Mouse (Mus musculus): Measurements from ENCODE around the gene Cgref1. TPM values are rescaled to one million over a fixed set of nuclear protein-coding genes. Genes with fewer than 3 reads are reported as not detected.
A peak's percentile ranks its signal among the peaks of the same experiment; 100 is the strongest.

Gene Cgref1
- polyA plus RNA-seq, 1 experiment from 2014 or later = 62.4 TPM

- H3K9ac ChIP-seq = no peak overlapping the region
- H3K4me3 ChIP-seq (replicated peaks; ENCODE audit: low read length) = peak overlapping the region; percentile 12; the same call in 1 of the 2 replicates
- H3K27ac ChIP-seq = no peak overlapping the region
- no peaks in the 10 kb centered on the region for H3K36me3 ChIP-seq (replicated peaks; ENCODE audit: control insufficient read depth, insufficient read depth)
- ATAC-seq (ENCODE audit: low FRiP score) = no peak
- no peaks in the 10 kb centered on the region for H3K27me3 ChIP-seq (ENCODE audit: control insufficient read depth, insufficient read depth, low read length)
- DNase-seq (ENCODE audit: low spot score) = no peak
- peaks cover 24% of the 10 kb centered on the region for H3K4me1 ChIP-seq (replicated peaks; ENCODE audit: control insufficient read depth, insufficient read depth, low read length)
- peak overlapping the region; percentile 43 for H3K4me2 ChIP-seq (replicated peaks)
- H3K9me3 ChIP-seq (ENCODE audit: control insufficient read depth, low read length) = no peaks in the 10 kb centered on the region
- WGBS = 83% methylated on average over 6 of the region's 6 CpGs
Measured at GRCm38 (mm10) chr5:30914849-30915248, 30.5 kb downstream of the Cgref1 start.

GRCm38 (mm10) chr5:30914101-30914635, 31.2 kb downstream of the Cgref1 start:
- peaks cover 24% of the 10 kb centered on the region for H3K4me1 ChIP-seq (replicated peaks; ENCODE audit: control insufficient read depth, insufficient read depth, low read length)
- DNase-seq (ENCODE audit: low spot score) (no peak), ATAC-seq (ENCODE audit: low FRiP score) (no peak)
- 73% methylated on average over 7 of the region's 7 CpGs for whole genome bisulfite sequencing
- no peaks in the 10 kb centered on the region for H3K36me3 ChIP-seq (replicated peaks; ENCODE audit: control insufficient read depth, insufficient read depth)
- H3K27ac ChIP-seq = peak overlapping the region; percentile 62; the same call in 1 of the 2 replicates
- no peaks in the 10 kb centered on the region for H3K27me3 ChIP-seq (ENCODE audit: control insufficient read depth, insufficient read depth, low read length)
- peak overlapping the region; percentile 12; the same call in 1 of the 2 replicates for H3K4me3 ChIP-seq (replicated peaks; ENCODE audit: low read length)
- peak overlapping the region; percentile 43 for H3K4me2 ChIP-seq (replicated peaks)
- H3K9ac ChIP-seq = peak overlapping the region; percentile 47; the same call in 1 of the 2 replicates
- H3K9me3 ChIP-seq (ENCODE audit: control insufficient read depth, low read length) = no peaks in the 10 kb centered on the region

- 28% methylated on average over 13 of the region's 13 CpGs for WGBS
Measured at GRCm38 (mm10) chr5:30913060-30913841, 32.1 kb downstream of the Cgref1 start, which contains the start of gene Emilin1. Emilin1 (plus strand) TSS chr5:30913402.

GRCm38 (mm10) chr5:30912156-30912555, 33.2 kb downstream of the Cgref1 start:
- peaks cover 32% of the 10 kb centered on the region for H3K4me1 ChIP-seq (replicated peaks; ENCODE audit: control insufficient read depth, insufficient read depth, low read length)
- no peaks in the 10 kb centered on the region for H3K27me3 ChIP-seq (ENCODE audit: control insufficient read depth, insufficient read depth, low read length)
- H3K4me3 ChIP-seq (replicated peaks; ENCODE audit: low read length) = no peak overlapping the region
- no peaks in the 10 kb centered on the region for H3K36me3 ChIP-seq (replicated peaks; ENCODE audit: control insufficient read depth, insufficient read depth)
- no peak overlapping the region for H3K9ac ChIP-seq
- 54% methylated on average over 5 of the region's 5 CpGs for WGBS
- H3K9me3 ChIP-seq (ENCODE audit: control insufficient read depth, low read length) = no peaks in the 10 kb centered on the region
- DNase-seq (ENCODE audit: low spot score) (no peak), ATAC-seq (ENCODE audit: low FRiP score) (no peak)
- H3K27ac ChIP-seq = peak overlapping the region; percentile 65
- no peak overlapping the region for H3K4me2 ChIP-seq (replicated peaks)

More at GRCm38 (mm10) chr5:30913060-30913841, 32.1 kb downstream of the Cgref1 start, which contains the start of gene Emilin1:
- Histone ChIP-seq H3K27me3 (ENCODE audit: control insufficient read depth, insufficient read depth, low read length) (no peaks in the 10 kb centered on the region), H3K27ac (peak within 1 kb of the TSS; percentile 65), H3K9ac (peak within 1 kb of the TSS; percentile 47; the same call in 1 of the 2 replicates), H3K4me2 (replicated peaks) (peak within 1 kb of the TSS; percentile 43), H3K9me3 (ENCODE audit: control insufficient read depth, low read length) (no peaks in the 10 kb centered on the region), H3K4me3 (replicated peaks; ENCODE audit: low read length) (peak within 1 kb of the TSS; percentile 12; the same call in 1 of the 2 replicates), H3K4me1 (replicated peaks; ENCODE audit: control insufficient read depth, insufficient read depth, low read length) (peaks cover 28% of the 10 kb centered on the region), H3K36me3 (replicated peaks; ENCODE audit: control insufficient read depth, insufficient read depth) (no peaks in the 10 kb centered on the region)
- DNase-seq (ENCODE audit: low spot score) (no peak), ATAC-seq (ENCODE audit: low FRiP score) (no peak)

GRCm38 (mm10) chr5:30910481-30910880, 34.9 kb downstream of the Cgref1 start:
- H3K27ac ChIP-seq = no peak overlapping the region
- H3K36me3 ChIP-seq (replicated peaks; ENCODE audit: control insufficient read depth, insufficient read depth) = peaks cover 8% of the 10 kb centered on the region
- no peak overlapping the region for H3K4me3 ChIP-seq (replicated peaks; ENCODE audit: low read length)
- ATAC-seq (ENCODE audit: low FRiP score) (no peak), DNase-seq (ENCODE audit: low spot score) (no peak)
- H3K27me3 ChIP-seq (ENCODE audit: control insufficient read depth, insufficient read depth, low read length) = no peaks in the 10 kb centered on the region
- no peak overlapping the region for H3K4me2 ChIP-seq (replicated peaks)
- no peak overlapping the region for H3K9ac ChIP-seq
- no peaks in the 10 kb centered on the region for H3K9me3 ChIP-seq (ENCODE audit: control insufficient read depth, low read length)
- H3K4me1 ChIP-seq (replicated peaks; ENCODE audit: control insufficient read depth, insufficient read depth, low read length) = peaks cover 39% of the 10 kb centered on the region

- H3K9me3 ChIP-seq (ENCODE audit: control insufficient read depth, low read length) = no peaks in the 10 kb centered on the region
- H3K36me3 ChIP-seq (replicated peaks; ENCODE audit: control insufficient read depth, insufficient read depth) = peaks cover 14% of the 10 kb centered on the region
- H3K4me1 ChIP-seq (replicated peaks; ENCODE audit: control insufficient read depth, insufficient read depth, low read length) = peaks cover 37% of the 10 kb centered on the region
- WGBS = 84% methylated on average over 7 of the region's 7 CpGs
- ATAC-seq (ENCODE audit: low FRiP score) (no peak), DNase-seq (ENCODE audit: low spot score) (no peak)
- H3K4me3 ChIP-seq (replicated peaks; ENCODE audit: low read length) = no peak overlapping the region
- H3K4me2 ChIP-seq (replicated peaks) = no peak overlapping the region
- no peaks in the 10 kb centered on the region for H3K27me3 ChIP-seq (ENCODE audit: control insufficient read depth, insufficient read depth, low read length)
- H3K9ac ChIP-seq = no peak overlapping the region
- no peak overlapping the region for H3K27ac ChIP-seq
Measured at GRCm38 (mm10) chr5:30909863-30910262, 35.5 kb downstream of the Cgref1 start.

GRCm38 (mm10) chr5:30909300-30909659, 36.1 kb downstream of the Cgref1 start:
- Histone ChIP-seq H3K9ac (no peak overlapping the region), H3K4me3 (replicated peaks; ENCODE audit: low read length) (no peak overlapping the region), H3K9me3 (ENCODE audit: control insufficient read depth, low read length) (no peaks in the 10 kb centered on the region), H3K4me1 (replicated peaks; ENCODE audit: control insufficient read depth, insufficient read depth, low read length) (peaks cover 37% of the 10 kb centered on the region), H3K27ac (no peak overlapping the region), H3K36me3 (replicated peaks; ENCODE audit: control insufficient read depth, insufficient read depth) (peaks cover 20% of the 10 kb centered on the region), H3K4me2 (replicated peaks) (no peak overlapping the region), H3K27me3 (ENCODE audit: control insufficient read depth, insufficient read depth, low read length) (no peaks in the 10 kb centered on the region)
- 60% methylated on average over 7 of the region's 7 CpGs for WGBS
- ATAC-seq (ENCODE audit: low FRiP score) (no peak), DNase-seq (ENCODE audit: low spot score) (no peak)

GRCm38 (mm10) chr5:30908426-30909299, 36.7 kb downstream of the Cgref1 start:
- Histone ChIP-seq H3K9ac (no peak overlapping the region), H3K36me3 (replicated peaks; ENCODE audit: control insufficient read depth, insufficient read depth) (peaks cover 26% of the 10 kb centered on the region), H3K27ac (peak overlapping the region; percentile 77), H3K4me1 (replicated peaks; ENCODE audit: control insufficient read depth, insufficient read depth, low read length) (peaks cover 33% of the 10 kb centered on the region), H3K4me3 (replicated peaks; ENCODE audit: low read length) (peak overlapping the region; percentile 72; the same call in 1 of the 2 replicates), H3K27me3 (ENCODE audit: control insufficient read depth, insufficient read depth, low read length) (no peaks in the 10 kb centered on the region), H3K9me3 (ENCODE audit: control insufficient read depth, low read length) (no peaks in the 10 kb centered on the region), H3K4me2 (replicated peaks) (peak overlapping the region; percentile 97)
- 57% methylated on average over 13 of the region's 13 CpGs for WGBS
- ATAC-seq (ENCODE audit: low FRiP score) (no peak), DNase-seq (ENCODE audit: low spot score) (no peak)

Data from hindbrain, embryonic 14.5 days (tissue).